Mouse (Mus musculus) thymus, postnatal 36 days (tissue): ENCODE data around the gene Nckap5.

Experiments
- DNase-seq, 2 experiments: peaks; one replicate each; pipeline ENCODE4 v3.0.0; 2022; ENCODE audit warnings: mixed read lengths in 2 of 2

The Nckap5 gene

GRCm38 (mm10) chr1:126544471-126544870 lies 286.1 kb downstream of the Nckap5 start:
- no peak for DNase-seq

- no peak for DNase-seq
Measured at GRCm38 (mm10) chr1:126537223-126537757, 293.3 kb downstream of the Nckap5 start.

- DNase-seq, result no peak
Measured at GRCm38 (mm10) chr1:126535527-126535926, 295.1 kb downstream of the Nckap5 start.

GRCm38 (mm10) chr1:126534046-126534445 lies 296.6 kb downstream of the Nckap5 start:
- no peak for DNase-seq

- no peak for DNase-seq
Measured at GRCm38 (mm10) chr1:126528043-126528598, 302.5 kb downstream of the Nckap5 start.

- DNase-seq, result no peak
Measured at GRCm38 (mm10) chr1:126518067-126518466, 312.5 kb downstream of the Nckap5 start.

- no peak for DNase-seq
Measured at GRCm38 (mm10) chr1:126517427-126517826, 313.2 kb downstream of the Nckap5 start.

- DNase-seq, result no peak
Measured at GRCm38 (mm10) chr1:126515054-126515756, 315.4 kb downstream of the Nckap5 start.

- DNase-seq, result no peak
Measured at GRCm38 (mm10) chr1:126511835-126512445, 318.7 kb downstream of the Nckap5 start.

GRCm38 (mm10) chr1:126504717-126505116 lies 325.9 kb downstream of the Nckap5 start:
- no peak for DNase-seq

GRCm38 (mm10) chr1:126502741-126503140 lies 327.9 kb downstream of the Nckap5 start:
- DNase-seq, result no peak

- no peak for DNase-seq
Measured at GRCm38 (mm10) chr1:126496722-126497121, 333.9 kb downstream of the Nckap5 start.

GRCm38 (mm10) chr1:126492206-126493071 lies 338.2 kb downstream of the Nckap5 start:
- DNase-seq, result no peak

- no peak for DNase-seq
Measured at GRCm38 (mm10) chr1:126491412-126491811, 339.2 kb downstream of the Nckap5 start.

GRCm38 (mm10) chr1:126490256-126490655 lies 340.3 kb downstream of the Nckap5 start:
- DNase-seq, result no peak

GRCm38 (mm10) chr1:126484664-126485087 lies 345.9 kb downstream of the Nckap5 start:
- DNase-seq, result no peak

GRCm38 (mm10) chr1:126483665-126484064 lies 346.9 kb downstream of the Nckap5 start:
- DNase-seq, result no peak

GRCm38 (mm10) chr1:126481459-126482228 lies 349.0 kb downstream of the Nckap5 start:
- no peak for DNase-seq

- DNase-seq, result no peak
Measured at GRCm38 (mm10) chr1:126473044-126473443, 357.6 kb downstream of the Nckap5 start.

- DNase-seq, result no peak
Measured at GRCm38 (mm10) chr1:126471419-126471818, 359.2 kb downstream of the Nckap5 start.

- no peak for DNase-seq
Measured at GRCm38 (mm10) chr1:126470883-126471282, 359.7 kb downstream of the Nckap5 start.
